Mouse (Mus musculus): Measurements from ENCODE around the gene Tbc1d7. TPM values are rescaled to one million over a fixed set of nuclear protein-coding genes. Genes with fewer than 3 reads are reported as not detected.

The Tbc1d7 gene
- polyA plus RNA-seq, 1 experiment from 2014 or later: 28.9 TPM

- H3K27ac ChIP-seq (ENCODE audit: low read depth, low read length): no peak overlapping the region
- ATAC-seq (replicated peaks; ENCODE audit: low FRiP score): no peak
- no peak overlapping the region for H3K4me2 ChIP-seq
Observed at GRCm38 (mm10) chr13:43122306-43123070, 48.8 kb downstream of the Tbc1d7 start.

GRCm38 (mm10) chr13:43113141-43113540, 58.2 kb downstream of the Tbc1d7 start:
- H3K27ac ChIP-seq (ENCODE audit: low read depth, low read length): no peak overlapping the region
- no peaks in the 10 kb centered on the region for H3K27me3 ChIP-seq (replicated peaks; ENCODE audit: control insufficient read depth, insufficient read depth, low read length)
- H3K9me3 ChIP-seq (ENCODE audit: control insufficient read depth, low read length): no peaks in the 10 kb centered on the region
- DNase-seq (ENCODE audit: low spot score): no peak
- H3K36me3 ChIP-seq (ENCODE audit: control insufficient read depth, insufficient read depth, low read length): no peaks in the 10 kb centered on the region
- no peak overlapping the region for H3K4me3 ChIP-seq (ENCODE audit: low read depth, low read length)
- no peak overlapping the region for H3K4me2 ChIP-seq
- H3K4me1 ChIP-seq (replicated peaks; ENCODE audit: control insufficient read depth, insufficient read depth, low read length): no peaks in the 10 kb centered on the region
- ATAC-seq (replicated peaks; ENCODE audit: low FRiP score): no peak
- H3K9ac ChIP-seq (ENCODE audit: low read depth, low read length): no peak overlapping the region
- WGBS: 86% methylated on average over 3 of the region's 3 CpGs

More at GRCm38 (mm10) chr13:43122306-43123070, 48.8 kb downstream of the Tbc1d7 start:
- Histone ChIP-seq H3K4me3 (ENCODE audit: low read depth, low read length) (no peak overlapping the region), H3K36me3 (ENCODE audit: control insufficient read depth, insufficient read depth, low read length) (no peaks in the 10 kb centered on the region), H3K4me1 (replicated peaks; ENCODE audit: control insufficient read depth, insufficient read depth, low read length) (no peaks in the 10 kb centered on the region), H3K9me3 (ENCODE audit: control insufficient read depth, low read length) (no peaks in the 10 kb centered on the region), H3K27me3 (replicated peaks; ENCODE audit: control insufficient read depth, insufficient read depth, low read length) (no peaks in the 10 kb centered on the region), H3K9ac (ENCODE audit: low read depth, low read length) (no peak overlapping the region)
- no peak for DNase-seq (ENCODE audit: low spot score)
- 67% methylated on average over 16 of the region's 16 CpGs for WGBS

- no peak for DNase-seq (ENCODE audit: low spot score)
- Histone ChIP-seq H3K9ac (ENCODE audit: low read depth, low read length) (no peak overlapping the region), H3K27ac (ENCODE audit: low read depth, low read length) (no peak overlapping the region), H3K4me3 (ENCODE audit: low read depth, low read length) (no peak overlapping the region), H3K36me3 (ENCODE audit: control insufficient read depth, insufficient read depth, low read length) (no peaks in the 10 kb centered on the region), H3K4me2 (no peak overlapping the region), H3K27me3 (replicated peaks; ENCODE audit: control insufficient read depth, insufficient read depth, low read length) (no peaks in the 10 kb centered on the region), H3K4me1 (replicated peaks; ENCODE audit: control insufficient read depth, insufficient read depth, low read length) (no peaks in the 10 kb centered on the region), H3K9me3 (ENCODE audit: control insufficient read depth, low read length) (no peaks in the 10 kb centered on the region)
- no peak for ATAC-seq (replicated peaks; ENCODE audit: low FRiP score)
- 72% methylated on average over 3 of the region's 3 CpGs for WGBS
Observed at GRCm38 (mm10) chr13:43112707-43113106, 58.6 kb downstream of the Tbc1d7 start.

GRCm38 (mm10) chr13:43112280-43112679, 59.0 kb downstream of the Tbc1d7 start:
- no peak overlapping the region for H3K27ac ChIP-seq (ENCODE audit: low read depth, low read length)
- DNase-seq (ENCODE audit: low spot score) (no peak), ATAC-seq (replicated peaks; ENCODE audit: low FRiP score) (no peak)
- H3K4me1 ChIP-seq (replicated peaks; ENCODE audit: control insufficient read depth, insufficient read depth, low read length): no peaks in the 10 kb centered on the region
- H3K4me2 ChIP-seq: no peak overlapping the region
- no peaks in the 10 kb centered on the region for H3K27me3 ChIP-seq (replicated peaks; ENCODE audit: control insufficient read depth, insufficient read depth, low read length)
- WGBS: 74% methylated on average over 7 of the region's 7 CpGs
- H3K9me3 ChIP-seq (ENCODE audit: control insufficient read depth, low read length): no peaks in the 10 kb centered on the region
- H3K4me3 ChIP-seq (ENCODE audit: low read depth, low read length): no peak overlapping the region
- no peak overlapping the region for H3K9ac ChIP-seq (ENCODE audit: low read depth, low read length)
- no peaks in the 10 kb centered on the region for H3K36me3 ChIP-seq (ENCODE audit: control insufficient read depth, insufficient read depth, low read length)

- H3K36me3 ChIP-seq (ENCODE audit: control insufficient read depth, insufficient read depth, low read length): no peaks in the 10 kb centered on the region
- H3K4me3 ChIP-seq (ENCODE audit: low read depth, low read length): no peak overlapping the region
- no peak overlapping the region for H3K4me2 ChIP-seq
- no peak overlapping the region for H3K9ac ChIP-seq (ENCODE audit: low read depth, low read length)
- no peak overlapping the region for H3K27ac ChIP-seq (ENCODE audit: low read depth, low read length)
- no peaks in the 10 kb centered on the region for H3K27me3 ChIP-seq (replicated peaks; ENCODE audit: control insufficient read depth, insufficient read depth, low read length)
- WGBS: 89% methylated on average over 9 of the region's 9 CpGs
- DNase-seq (ENCODE audit: low spot score) (no peak), ATAC-seq (replicated peaks; ENCODE audit: low FRiP score) (no peak)
- peaks cover 3% of the 10 kb centered on the region; the same call in 1 of the 2 replicates for H3K9me3 ChIP-seq (ENCODE audit: control insufficient read depth, low read length)
- no peaks in the 10 kb centered on the region for H3K4me1 ChIP-seq (replicated peaks; ENCODE audit: control insufficient read depth, insufficient read depth, low read length)
Observed at GRCm38 (mm10) chr13:43104496-43104895, 66.8 kb downstream of the Tbc1d7 start.

GRCm38 (mm10) chr13:43102943-43103342, 68.4 kb downstream of the Tbc1d7 start:
- Histone ChIP-seq H3K27ac (ENCODE audit: low read depth, low read length) (no peak overlapping the region), H3K9ac (ENCODE audit: low read depth, low read length) (no peak overlapping the region), H3K36me3 (ENCODE audit: control insufficient read depth, insufficient read depth, low read length) (no peaks in the 10 kb centered on the region), H3K9me3 (ENCODE audit: control insufficient read depth, low read length) (peaks cover 3% of the 10 kb centered on the region; the same call in 1 of the 2 replicates), H3K4me3 (ENCODE audit: low read depth, low read length) (no peak overlapping the region), H3K4me2 (no peak overlapping the region), H3K27me3 (replicated peaks; ENCODE audit: control insufficient read depth, insufficient read depth, low read length) (no peaks in the 10 kb centered on the region), H3K4me1 (replicated peaks; ENCODE audit: control insufficient read depth, insufficient read depth, low read length) (no peaks in the 10 kb centered on the region)
- no peak for ATAC-seq (replicated peaks; ENCODE audit: low FRiP score)
- WGBS: 76% methylated on average over 7 of the region's 7 CpGs
- no peak for DNase-seq (ENCODE audit: low spot score)

Other genes starting within 250 kb of the Tbc1d7 start
- 0.37 and 0.42 TPM in 2 replicates for gene Gfod1, start 132.7 kb upstream of the Tbc1d7 start, polyA plus RNA-seq (2014; fragmentation: Nextera tagmentation; extraction: Ambion mirVana)
- gene Sirt5, start 194.0 kb upstream of the Tbc1d7 start, polyA plus RNA-seq (2014; fragmentation: Nextera tagmentation; extraction: Ambion mirVana): 12.9 and 13.7 TPM in 2 replicates
- gene Nol7, start 226.9 kb upstream of the Tbc1d7 start, polyA plus RNA-seq (2014; fragmentation: Nextera tagmentation; extraction: Ambion mirVana): 221 and 223 TPM in 2 replicates